Mouse (Mus musculus): ENCODE measurements around the gene Cyp4a10.
"Not testable (repeated sequence)": the region's sequence is repeated elsewhere in the genome, so short reads cannot be mapped to it uniquely, and the experiment has no call there.

Cyp4a10 gene

DNA sequence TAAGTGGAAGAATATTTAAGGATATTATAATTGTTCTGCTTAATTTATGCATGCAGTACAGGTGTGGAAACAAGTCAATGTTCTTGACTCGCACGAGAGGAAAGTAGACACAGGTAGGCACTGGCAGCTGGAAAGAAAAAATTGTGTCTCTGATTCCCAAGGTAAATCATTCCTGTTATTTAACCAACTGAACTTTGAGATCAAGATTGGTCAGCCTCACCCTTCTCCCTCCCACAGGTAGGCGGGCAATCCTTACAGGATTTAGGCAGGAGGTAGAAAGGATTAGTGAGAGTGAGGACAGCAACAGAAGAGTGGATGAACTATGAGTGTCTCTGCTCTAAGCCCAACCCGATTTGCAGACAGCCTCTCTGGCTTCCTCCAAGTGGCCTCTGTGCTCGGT is at the start of gene Cyp4a10:
TSS of gene Cyp4a10 (plus strand) at position 265 of the 400 bp plus-strand sequence.
- DNase-seq (ENCODE audit: low read depth): not testable (repeated sequence)

DNA sequence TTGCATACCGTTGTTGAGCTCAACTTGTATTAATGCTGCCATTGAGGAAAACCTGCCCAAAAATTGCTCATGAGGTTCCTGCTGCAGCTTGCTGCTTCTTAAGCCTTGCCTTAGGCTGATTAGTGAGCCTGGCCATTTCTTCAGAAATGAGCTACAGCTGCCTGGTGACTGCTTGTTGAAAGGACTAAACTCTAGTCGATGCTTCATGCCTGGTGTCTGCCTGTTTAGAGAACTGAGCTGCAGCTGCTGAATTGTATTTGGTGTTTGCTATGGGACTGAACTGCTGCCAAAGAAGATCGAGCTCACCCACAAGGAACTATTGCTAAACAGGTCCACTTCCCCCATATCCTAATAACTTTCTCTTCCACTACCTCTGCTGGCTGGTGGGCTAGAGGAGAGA is 44.5 kb upstream of the Cyp4a10 start:
- DNase-seq (ENCODE audit: low read depth): not testable (repeated sequence)

DNA sequence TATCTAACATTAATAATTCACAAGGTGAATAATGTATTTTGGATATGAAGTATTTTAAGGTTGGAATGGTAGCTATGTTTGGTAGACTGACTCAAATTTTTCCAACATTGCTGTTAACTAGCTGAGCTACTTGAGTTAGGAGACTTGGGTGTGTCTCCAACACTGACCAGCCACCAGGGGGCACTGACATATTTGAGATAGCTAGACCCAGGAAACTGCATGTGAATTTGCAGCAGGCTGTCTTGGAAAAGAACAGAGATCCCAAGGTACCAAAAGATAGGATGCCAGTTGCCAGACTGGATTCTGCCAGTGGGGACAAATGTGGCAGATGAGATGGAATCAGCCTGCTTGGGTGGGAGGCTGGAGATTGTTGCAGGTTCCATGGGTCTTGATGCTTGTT is 42.0 kb upstream of the Cyp4a10 start:
- peak; percentile 13 for DNase-seq (ENCODE audit: low read depth)

DNA sequence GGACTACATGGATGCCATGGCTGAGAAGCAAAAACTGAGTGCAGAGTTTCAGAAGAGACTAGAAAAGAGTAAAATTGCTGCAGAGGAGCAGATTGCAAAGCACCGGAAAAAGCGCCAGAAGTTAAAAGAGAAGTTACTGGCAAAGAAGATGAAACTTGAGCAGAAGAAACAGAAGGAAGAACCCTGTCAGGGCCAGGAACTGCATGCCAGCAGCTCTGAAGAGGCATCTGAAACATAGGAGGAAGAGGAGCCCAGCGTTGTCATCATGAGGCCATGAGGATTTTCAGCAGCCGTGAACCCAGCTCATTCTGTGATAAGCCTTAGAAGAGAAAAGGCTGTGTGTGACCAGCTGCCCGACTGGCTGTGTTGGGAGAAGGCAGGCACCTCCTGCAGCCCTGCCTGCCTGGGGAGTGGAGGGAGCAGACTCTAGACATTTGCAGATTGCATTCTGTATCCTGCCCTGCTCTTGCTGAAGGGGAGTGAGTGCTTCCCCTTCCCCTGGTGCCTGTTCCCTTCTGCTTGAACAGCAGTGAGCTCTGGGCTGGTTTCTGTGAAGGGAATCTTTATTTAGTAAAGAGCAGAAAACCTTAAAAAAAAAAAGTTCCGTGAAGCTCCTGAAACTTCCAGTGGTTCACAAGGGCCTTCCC is 36.9 kb upstream of the Cyp4a10 start:
- DNase-seq (ENCODE audit: low read depth): no peak

DNA sequence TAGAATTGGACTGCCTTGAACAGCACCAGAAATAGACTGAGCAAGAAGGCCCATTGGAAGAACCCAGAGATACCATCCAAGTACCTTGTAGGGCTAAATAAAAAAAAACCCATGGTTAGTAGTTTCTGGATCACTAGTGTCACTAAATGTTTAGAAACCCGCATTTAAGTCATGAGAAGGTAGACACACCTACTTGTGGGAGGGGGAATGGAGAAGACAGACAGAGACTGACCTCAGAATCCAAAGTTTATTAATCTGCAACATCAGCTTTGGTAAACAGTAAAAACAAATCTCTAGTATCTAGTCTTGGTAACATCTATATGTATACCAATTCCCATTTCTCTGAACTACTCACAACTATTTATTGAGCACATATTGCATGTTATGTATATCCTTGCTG is 22.1 kb upstream of the Cyp4a10 start, which contains the start of gene Cyp4a14:
TSS of gene Cyp4a14 (minus strand) at position 142 of the 400 bp plus-strand sequence.
- DNase-seq (ENCODE audit: low read depth): no peak

DNA sequence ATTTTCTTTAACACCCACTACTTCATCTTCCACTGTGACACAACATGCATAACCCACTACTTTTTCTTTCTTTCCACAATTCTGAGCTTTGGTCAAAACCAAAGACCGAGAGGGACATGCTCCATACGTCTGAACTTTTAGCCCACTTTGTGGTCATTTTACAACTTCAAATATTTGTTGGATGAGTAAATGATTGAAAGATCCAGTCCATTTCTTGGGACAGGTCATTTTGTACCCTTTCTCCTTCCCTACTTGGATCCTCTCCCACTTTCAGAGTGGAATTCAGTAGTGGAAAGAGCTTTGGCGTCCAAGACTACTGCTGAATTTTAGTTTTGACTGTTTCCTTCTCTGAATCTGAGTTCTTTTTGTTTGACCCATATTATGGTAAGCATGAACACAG is 20.6 kb upstream of the Cyp4a10 start:
- DNase-seq (ENCODE audit: low read depth): no peak

DNA sequence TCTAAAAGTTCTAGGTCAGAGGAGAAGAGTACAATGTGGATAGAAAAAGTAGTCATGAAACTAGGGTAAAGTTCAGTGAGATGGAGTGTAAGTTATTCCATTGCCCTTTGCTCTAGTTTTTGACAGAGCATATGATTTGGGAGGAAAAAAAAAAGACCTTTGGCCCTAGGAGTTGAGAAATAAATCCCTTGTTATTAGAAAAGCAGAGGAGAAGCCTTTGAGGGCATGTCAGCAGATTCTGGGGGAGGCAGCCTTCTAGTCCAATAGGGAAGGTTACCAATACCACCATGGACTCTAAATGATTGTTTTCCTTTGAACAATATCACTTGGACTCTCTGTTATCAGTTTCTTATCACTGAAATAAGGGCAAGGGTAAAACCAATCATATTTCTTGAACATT is 4.1 kb upstream of the Cyp4a10 start:
- not testable (repeated sequence) for DNase-seq (ENCODE audit: low read depth)

DNA sequence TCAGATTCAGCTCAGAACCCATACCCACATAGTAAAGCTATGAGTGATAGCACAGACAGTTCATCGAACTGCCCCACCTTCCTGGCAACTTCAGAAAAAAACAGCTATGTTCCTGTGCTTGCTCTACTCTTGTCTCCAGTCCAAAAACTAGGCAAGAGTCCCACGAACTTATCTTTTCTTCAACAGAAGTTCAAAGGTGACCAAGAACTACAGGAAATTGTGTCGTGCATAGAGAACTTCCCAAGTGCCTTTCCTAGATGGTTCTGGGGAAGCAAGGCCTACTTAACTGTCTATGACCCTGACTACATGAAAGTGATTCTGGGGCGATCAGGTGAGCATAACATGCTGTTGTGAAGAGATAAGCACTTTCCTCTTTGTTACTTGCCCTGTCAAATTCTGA is 1.4 kb downstream of the Cyp4a10 start:
- DNase-seq (ENCODE audit: low read depth): no peak

DNA sequence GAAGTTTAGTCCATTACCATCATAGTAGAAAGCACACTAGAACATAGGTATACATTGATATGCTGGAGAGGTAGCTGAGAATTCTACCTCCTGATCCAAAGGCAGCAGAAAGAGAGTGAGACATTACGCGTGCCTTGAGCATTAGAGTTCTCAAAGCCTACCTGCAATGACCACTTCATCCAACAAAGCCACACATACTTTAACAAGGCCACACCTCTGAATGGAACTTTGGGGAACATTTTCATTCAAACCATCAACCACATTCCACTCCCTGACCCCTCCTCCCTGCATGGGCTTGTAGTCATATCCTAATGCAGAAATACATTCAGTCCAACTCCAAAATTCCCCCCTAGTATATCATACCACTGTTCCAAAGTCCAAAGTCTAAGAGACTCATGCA is 3.7 kb downstream of the Cyp4a10 start:
- DNase-seq (ENCODE audit: low read depth): no peak

DNA sequence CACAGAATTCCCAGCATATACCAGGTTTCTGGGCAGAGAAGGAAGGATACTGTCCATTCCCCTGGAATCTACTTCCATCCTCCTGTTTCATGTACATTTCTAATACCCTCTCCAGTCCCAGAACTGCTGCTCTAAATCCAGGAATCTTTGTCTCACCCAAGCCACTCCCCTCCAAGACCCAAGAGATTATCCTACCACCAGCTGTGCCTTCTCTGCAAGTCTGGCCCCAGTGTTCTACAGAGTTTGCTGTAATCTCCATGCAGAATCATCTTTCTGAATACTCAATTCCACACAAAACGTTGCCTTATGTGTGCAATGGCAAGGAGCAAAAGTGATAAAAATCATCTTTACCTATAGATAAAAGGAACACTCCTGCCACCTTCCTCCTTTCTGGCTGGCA is 27.0 kb downstream of the Cyp4a10 start:
- DNase-seq (ENCODE audit: low read depth): no peak

DNA sequence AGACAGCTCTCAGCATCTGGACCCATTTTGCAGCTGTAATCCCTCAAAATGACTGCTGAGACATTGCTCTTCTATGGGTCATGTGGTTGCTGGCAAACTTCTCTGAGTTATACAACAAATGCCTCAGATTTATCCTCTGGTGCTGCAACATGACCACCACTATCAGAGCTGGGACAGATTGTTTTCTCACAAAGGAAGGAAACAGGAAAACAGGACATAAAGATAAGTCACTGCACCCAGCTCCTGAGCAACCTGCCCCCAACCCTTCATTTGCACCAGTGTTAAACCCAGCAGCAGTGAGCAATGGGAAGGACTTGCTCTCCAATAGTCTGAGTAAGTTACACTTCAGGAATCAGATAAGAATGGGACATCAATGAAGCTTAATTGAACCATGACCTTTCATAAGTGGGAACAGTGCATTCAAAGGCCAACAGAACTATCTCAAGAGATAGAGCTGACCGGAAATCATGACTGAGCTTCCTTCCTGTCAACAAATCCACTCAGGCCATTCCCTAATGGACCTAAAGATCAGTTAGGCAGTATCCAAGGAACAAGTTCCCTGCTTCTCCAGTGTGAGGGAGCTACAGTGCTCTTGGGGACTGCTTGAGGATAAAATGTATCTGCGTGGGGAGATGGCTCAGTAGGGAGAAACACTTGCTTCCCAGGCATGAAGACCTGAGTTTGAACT is 28.2 kb downstream of the Cyp4a10 start:
- DNase-seq (ENCODE audit: low read depth): peak; percentile 11

DNA sequence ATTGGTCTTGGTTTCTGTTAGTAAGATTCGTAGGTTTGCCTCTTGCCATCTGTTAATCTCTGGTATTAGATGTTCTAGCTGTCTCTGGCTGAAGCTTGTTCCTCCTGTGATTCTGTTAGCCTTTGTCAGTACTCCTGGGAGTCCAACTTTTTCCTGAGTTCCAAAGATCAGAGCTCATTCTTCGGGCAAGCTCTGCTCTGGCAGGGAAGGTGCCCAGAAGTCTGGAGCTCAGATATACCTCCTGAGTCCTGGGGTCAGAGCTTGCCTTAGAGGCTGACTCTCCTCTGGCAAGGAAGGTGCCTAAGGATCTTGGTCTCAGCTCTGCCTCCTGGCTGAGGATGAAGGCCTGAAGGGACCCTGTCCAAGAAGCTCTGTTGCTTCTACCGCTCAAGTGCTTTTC is 34.7 kb downstream of the Cyp4a10 start:
- no peak for DNase-seq (ENCODE audit: low read depth)

DNA sequence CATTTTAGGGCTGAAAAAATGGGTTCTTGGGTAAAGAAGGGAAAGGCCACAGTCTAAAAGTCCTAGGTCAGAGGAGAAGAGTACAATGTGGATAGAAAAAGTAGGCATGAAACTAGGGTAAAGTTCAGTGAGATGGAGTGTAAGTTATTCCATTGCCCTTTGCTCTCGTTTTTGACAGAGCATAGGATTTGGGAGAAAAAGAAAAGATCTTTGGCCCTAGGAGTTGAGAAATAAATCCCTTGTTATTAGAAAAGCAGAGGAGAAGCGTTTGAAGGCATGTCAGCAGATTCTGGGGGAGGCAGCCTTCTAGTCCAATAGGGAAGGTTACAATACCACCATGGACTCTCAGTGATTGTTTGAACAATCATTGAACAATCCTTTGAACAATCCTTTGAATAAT is 37.4 kb downstream of the Cyp4a10 start:
- no peak for DNase-seq (ENCODE audit: low read depth)

DNA sequence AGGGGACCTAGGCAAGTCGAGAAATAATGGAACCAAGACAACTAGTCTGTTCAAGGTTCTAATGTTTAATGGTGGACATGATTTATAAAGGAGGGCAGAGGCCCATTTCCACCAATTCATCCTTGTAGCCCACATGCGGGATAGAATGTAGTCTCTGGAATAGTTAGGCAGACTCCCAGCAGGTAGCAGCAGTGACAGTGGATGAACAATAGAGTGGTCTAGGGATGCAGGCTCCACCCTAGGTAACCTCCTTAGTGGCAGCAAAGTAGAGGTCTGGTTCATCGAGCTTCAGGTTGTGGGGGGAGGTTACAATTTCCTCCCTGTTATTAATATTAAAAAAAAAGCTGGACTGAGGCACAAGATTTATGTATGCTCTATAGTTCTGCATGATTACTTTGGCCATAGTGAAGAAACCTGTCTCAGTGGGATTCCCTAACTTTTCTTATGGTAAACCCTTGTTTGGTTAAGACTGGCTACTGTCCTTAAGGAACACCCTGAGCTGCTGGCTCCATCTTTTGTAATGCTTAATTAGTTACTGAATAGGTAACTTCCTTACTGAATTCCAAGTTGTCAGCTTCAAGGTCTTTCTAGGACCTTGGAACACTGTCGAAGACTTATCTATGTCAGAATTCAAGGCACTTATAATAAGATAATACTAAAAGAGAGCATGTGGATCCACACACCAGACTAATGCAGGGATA is 39.9 kb downstream of the Cyp4a10 start:
- no peak for DNase-seq (ENCODE audit: low read depth)

DNA sequence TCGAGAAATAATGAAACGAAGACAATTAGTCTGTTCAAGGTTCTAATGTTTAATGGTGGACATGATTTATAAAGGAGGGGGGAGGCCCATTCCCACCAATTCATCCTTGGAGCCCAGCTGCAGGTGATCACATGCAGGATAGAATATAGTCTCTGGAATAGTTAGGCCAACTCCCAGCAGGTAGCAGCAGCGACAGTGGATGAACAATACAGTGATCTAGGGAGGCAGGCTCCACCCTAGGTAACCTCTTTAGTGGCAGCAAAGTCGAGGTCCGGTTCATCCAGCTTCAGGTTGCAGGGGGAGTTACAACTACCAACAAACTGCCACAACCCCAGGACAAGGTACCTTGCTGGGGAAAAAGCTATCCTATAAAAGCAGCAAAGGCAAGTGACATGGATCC is 43.2 kb downstream of the Cyp4a10 start:
- DNase-seq (ENCODE audit: low read depth): not testable (repeated sequence)

DNA sequence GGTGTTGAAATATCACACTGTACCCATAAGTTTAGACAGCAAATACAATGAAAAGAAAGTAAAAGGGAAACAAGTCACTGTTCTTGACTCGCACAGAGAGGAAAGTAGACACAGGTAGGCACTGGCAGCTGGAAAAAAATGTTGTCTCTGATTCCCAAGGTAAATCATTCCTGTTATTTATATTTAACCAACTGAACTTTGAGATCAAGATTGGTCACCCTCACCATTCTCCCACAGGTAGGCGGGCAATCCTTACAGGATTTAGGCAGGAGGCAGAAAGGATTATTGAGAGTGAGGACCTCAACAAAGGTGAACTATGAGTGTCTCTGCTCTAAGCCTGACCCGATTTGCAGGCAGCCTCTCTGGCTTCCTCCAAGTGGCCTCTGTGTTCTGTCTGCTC is 45.3 kb downstream of the Cyp4a10 start, which contains the start of gene Cyp4a31:
TSS of gene Cyp4a31 (plus strand) at position 249 of the 400 bp plus-strand sequence.
- no peak for DNase-seq (ENCODE audit: low read depth)

DNA sequence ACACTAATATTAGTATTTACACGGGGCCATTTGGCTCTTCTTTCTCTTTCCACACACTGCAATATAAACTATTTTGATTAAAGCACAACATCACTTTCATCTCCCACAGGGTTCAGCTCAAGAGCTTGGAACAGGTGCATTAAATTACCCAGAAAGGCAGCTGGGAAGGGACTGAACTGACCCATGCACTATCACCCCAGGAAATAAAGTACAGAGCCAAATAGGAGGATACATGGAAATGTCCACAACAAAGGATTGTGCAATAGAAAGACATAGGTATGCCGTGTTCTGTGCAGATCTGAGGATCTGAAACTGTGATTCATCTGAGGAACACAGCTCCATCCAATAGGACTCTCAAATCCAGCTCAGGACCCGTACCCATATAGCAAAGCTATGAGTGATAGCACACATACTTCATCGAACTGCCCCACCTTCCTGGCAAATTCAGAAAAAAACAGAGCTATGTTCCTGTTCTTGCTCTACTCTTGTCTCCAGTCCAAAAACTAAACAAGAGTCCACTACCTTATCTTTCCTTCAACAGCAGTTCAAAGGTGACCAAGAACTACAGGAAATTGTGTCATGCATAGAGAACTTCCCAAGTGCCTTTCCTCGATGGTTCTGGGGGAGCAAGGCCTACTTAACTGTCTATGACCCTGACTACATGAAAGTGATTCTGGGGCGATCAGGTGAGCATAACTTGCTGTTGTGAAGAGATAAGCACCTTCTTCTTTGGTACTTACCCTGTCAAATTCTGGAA is 46.6 kb downstream of the Cyp4a10 start:
- DNase-seq (ENCODE audit: low read depth): not testable (repeated sequence)

DNA sequence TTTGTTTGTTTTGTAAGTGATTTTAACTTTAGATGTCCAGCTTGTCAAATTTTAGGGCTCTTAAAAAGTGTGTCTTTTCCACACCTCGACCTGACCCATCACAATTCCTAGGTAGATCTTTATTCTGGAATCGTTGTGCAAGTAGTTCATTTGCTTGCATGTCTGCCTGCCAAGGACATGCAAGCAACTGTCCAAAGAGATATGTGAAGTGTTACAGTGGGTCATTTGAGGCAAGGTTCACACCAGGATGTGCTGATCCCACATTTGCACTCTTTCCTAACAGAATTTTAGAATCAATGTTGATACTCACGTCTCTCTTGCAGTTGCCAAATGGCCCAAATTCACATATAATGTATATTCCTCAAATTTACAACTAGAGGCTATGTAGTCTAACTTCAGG is 57.2 kb downstream of the Cyp4a10 start:
- DNase-seq (ENCODE audit: low read depth): no peak

DNA sequence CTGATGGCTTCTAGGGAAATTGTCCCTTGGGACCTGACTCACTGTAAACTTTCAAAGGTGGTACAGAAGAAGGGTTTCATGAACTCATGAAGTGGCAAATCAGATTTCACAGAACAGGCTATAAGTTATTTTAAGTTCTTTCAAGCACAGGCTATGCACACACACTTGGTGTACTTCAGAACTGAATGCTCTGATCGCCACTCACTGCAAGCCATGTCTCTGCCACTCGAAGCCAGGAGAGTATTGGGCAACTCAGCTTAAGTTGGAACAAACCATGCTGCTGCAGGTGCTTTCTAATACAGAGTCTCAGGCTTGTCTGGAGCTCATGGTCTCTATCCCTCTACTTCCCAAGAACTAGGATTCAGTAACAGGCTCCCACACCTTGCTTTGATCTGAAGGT is 57.7 kb downstream of the Cyp4a10 start:
- DNase-seq (ENCODE audit: low read depth): no peak

DNA sequence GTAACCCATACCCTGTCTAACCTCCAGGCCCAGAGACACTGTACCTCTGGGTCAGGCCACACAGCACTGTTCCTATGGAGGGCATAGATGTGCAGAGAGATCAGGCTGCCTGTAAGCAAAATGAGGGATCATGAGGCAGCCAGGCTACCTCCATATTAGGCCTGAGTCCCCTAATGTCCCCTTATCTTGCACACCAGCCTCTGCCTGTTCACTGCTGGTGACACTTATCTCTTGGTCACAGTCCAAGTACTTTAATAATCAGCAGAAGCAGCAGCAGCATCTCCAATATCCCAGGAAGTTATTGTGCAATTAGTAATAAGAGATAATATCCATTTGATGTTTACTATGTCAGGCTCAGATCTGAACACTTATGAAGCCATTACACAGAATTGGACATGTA is 65.0 kb downstream of the Cyp4a10 start:
- DNase-seq (ENCODE audit: low read depth): peak; percentile 17
